Mouse (Mus musculus): ENCODE results near the gene Ccdc71. TPM values are rescaled to one million over a fixed set of nuclear protein-coding genes. Genes with fewer than 3 reads are reported as not detected.

The Ccdc71 gene
- polyA plus RNA-seq, 1 experiment from 2014 or later = 58.2 TPM

DNA sequence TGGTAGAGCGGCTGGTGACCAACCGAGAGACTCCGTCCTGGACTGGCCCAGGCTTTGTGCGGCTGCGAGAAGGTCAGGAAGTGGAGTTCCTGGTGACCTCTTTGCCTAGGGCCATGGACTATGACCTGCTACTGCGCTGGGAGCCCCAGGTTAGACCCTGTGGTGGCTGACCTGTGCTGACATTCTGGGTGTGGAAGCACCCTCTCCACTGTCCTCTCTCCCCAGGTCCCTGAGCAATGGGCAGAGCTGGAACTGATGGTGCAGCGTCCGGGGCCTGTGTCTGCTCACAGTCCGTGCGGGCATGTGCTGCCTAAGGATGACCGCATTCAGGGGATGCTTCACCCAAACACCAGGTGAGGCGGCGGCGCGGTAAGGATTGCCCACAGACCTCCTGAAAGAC is 23.7 kb downstream of the Ccdc71 start:
- H3K36me3 ChIP-seq = peaks cover 74% of the 10 kb centered on the region
- WGBS = 94% methylated on average over 15 of the region's 15 CpGs
- H3K4me3 ChIP-seq = no peak overlapping the region
- H3K4me1 ChIP-seq = peaks cover 24% of the 10 kb centered on the region
- H3K27me3 ChIP-seq (ENCODE audit: low read depth, poor library complexity, severe bottlenecking) = no peaks in the 10 kb centered on the region
- no peak overlapping the region for H3K27ac ChIP-seq (replicated peaks)
- DNase-seq (ENCODE audit: low spot score) = no peak
- no peaks in the 10 kb centered on the region for H3K9me3 ChIP-seq (replicated peaks)

DNA sequence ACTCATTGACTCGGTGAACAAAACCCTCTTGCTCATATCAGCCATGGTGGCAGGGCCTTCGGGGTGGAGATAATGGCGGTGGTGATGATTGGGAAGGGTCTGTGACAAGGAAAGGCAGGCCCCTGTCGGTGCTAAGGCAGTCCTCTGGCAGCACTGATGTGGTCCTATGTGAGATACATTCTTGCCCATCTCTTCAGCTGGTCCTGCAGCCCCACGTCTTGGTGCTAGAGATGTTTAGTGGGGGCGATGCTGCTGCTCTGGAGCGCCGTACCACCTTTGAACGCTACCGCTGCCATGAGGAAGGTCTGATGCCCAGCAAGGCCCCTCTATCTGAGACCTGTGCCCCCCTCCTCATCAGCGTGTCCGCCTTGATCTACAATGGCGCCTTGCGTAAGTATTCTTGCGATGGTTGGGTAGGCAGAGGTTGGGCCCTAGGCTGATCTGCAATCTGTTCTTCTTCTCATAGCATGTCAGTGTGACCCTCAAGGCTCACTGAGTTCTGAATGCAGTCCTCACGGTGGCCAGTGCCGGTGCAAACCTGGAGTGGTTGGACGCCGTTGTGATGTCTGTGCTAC is 25.1 kb downstream of the Ccdc71 start:
- DNase-seq (ENCODE audit: low spot score) = no peak

DNA sequence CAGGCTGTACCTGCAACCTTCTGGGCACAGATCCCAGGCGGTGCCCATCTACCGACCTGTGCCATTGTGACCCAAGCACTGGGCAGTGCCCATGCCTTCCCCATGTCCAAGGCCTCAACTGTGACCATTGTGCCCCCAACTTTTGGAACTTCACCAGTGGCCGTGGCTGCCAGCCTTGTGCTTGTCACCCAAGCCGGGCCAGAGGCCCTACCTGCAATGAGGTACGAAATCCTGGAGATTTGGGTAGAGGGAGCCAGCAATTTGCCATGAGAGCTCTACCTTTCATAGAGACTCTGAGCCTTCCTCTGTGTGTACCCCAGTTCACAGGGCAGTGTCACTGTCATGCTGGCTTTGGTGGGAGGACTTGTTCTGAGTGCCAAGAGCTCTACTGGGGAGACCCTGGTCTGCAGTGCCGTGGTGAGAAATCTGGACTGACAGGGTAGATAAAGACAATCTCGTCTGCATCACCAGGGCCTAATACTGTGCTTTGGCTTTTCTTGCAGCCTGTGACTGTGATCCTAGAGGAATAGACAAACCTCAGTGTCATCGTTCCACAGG is 26.7 kb downstream of the Ccdc71 start:
- DNase-seq (ENCODE audit: low spot score) = no peak
- WGBS = 93% methylated on average over 8 of the region's 8 CpGs
- Histone ChIP-seq H3K4me1 (peaks cover 27% of the 10 kb centered on the region), H3K27ac (replicated peaks) (no peak overlapping the region), H3K9me3 (replicated peaks) (no peaks in the 10 kb centered on the region), H3K27me3 (ENCODE audit: low read depth, poor library complexity, severe bottlenecking) (no peaks in the 10 kb centered on the region), H3K36me3 (peaks cover 80% of the 10 kb centered on the region), H3K4me3 (no peak overlapping the region)

More for the DNA sequence above, 25.1 kb downstream of the Ccdc71 start:
- Histone ChIP-seq H3K4me1 (peaks cover 21% of the 10 kb centered on the region), H3K27ac (replicated peaks) (no peak overlapping the region), H3K4me3 (no peak overlapping the region), H3K9me3 (replicated peaks) (no peaks in the 10 kb centered on the region), H3K27me3 (ENCODE audit: low read depth, poor library complexity, severe bottlenecking) (no peaks in the 10 kb centered on the region), H3K36me3 (peaks cover 82% of the 10 kb centered on the region)
- 93% methylated on average over 19 of the region's 19 CpGs for WGBS

DNA sequence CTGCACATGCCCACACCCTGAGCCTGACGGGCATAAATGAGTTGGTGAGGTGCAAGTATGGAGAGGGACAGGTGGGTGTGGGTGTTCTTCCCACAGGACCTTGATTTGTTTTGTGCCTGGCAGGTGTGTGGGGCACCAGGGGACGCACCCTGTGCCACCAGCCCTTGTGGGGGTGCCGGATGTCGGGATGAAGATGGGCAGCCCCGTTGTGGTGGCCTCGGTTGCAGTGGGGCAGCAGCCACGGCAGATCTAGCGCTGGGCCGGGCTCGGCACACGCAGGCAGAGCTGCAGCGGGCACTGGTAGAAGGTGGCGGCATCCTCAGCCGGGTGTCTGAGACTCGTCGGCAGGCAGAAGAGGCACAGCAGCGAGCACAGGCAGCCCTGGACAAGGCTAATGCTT is 28.1 kb downstream of the Ccdc71 start:
- H3K9me3 ChIP-seq (replicated peaks) = no peaks in the 10 kb centered on the region
- no peaks in the 10 kb centered on the region for H3K27me3 ChIP-seq (ENCODE audit: low read depth, poor library complexity, severe bottlenecking)
- no peak overlapping the region for H3K27ac ChIP-seq (replicated peaks)
- H3K36me3 ChIP-seq = peaks cover 80% of the 10 kb centered on the region
- H3K4me1 ChIP-seq = peaks cover 35% of the 10 kb centered on the region
- DNase-seq (ENCODE audit: low spot score) = no peak
- 95% methylated on average over 17 of the region's 17 CpGs for WGBS
- H3K4me3 ChIP-seq = no peak overlapping the region

DNA sequence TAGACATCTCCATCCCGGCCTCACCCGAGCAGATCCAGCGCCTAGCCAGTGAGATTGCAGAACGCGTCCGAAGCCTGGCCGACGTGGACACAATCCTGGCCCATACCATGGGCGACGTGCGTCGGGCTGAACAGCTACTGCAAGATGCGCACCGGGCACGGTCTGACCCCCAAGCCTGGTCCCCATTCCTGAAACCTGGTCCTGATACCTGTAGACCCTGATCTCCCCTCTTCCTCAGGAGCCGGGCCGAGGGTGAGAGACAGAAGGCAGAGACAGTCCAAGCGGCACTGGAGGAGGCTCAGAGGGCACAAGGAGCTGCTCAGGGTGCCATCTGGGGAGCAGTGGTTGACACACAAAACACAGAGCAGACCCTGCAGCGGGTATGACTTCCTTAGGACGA is 28.9 kb downstream of the Ccdc71 start:
- Histone ChIP-seq H3K27me3 (ENCODE audit: low read depth, poor library complexity, severe bottlenecking) (no peaks in the 10 kb centered on the region), H3K36me3 (peaks cover 80% of the 10 kb centered on the region), H3K4me3 (no peak overlapping the region), H3K4me1 (peaks cover 35% of the 10 kb centered on the region), H3K9me3 (replicated peaks) (no peaks in the 10 kb centered on the region), H3K27ac (replicated peaks) (peak overlapping the region; percentile 93; the same call in 1 of the 2 replicates)
- no peak for DNase-seq (ENCODE audit: low spot score)
- 97% methylated on average over 20 of the region's 20 CpGs for WGBS

DNA sequence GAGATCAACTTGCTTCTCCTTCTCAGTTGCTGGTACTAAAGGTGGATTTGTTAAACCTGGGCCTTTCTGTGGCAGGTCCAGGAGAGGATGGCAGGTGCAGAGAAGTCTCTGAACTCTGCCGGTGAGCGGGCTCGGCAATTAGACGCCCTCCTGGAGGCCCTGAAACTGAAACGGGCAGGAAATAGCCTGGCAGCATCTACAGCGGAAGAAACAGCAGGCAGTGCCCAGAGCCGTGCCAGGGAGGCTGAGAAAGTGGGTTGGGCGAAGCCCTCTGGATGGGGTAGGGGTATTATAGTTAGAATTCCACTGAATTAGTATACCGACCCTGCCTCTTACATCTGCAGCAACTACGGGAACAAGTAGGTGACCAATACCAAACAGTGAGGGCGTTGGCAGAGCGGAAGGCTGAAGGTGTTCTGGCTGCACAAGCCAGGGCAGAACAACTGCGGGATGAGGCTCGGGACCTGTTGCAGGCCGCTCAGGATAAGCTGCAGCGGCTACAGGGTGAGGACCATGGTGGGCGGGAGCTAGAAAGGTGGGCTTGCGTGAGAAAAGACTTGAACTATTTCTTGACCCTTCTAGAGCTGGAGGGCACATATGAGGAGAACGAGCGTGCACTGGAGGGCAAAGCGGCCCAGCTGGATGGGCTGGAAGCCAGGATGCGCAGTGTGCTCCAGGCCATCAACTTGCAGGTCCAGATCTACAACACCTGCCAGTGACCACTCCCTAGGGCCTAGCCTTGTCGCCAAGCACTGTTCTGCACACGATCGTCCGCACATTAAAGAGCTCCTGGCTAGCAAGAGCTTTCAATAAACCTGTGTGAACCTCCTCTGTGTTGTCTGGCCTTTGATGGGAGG is 29.6 kb downstream of the Ccdc71 start:
- WGBS = 69% methylated on average over 26 of the region's 26 CpGs

DNA sequence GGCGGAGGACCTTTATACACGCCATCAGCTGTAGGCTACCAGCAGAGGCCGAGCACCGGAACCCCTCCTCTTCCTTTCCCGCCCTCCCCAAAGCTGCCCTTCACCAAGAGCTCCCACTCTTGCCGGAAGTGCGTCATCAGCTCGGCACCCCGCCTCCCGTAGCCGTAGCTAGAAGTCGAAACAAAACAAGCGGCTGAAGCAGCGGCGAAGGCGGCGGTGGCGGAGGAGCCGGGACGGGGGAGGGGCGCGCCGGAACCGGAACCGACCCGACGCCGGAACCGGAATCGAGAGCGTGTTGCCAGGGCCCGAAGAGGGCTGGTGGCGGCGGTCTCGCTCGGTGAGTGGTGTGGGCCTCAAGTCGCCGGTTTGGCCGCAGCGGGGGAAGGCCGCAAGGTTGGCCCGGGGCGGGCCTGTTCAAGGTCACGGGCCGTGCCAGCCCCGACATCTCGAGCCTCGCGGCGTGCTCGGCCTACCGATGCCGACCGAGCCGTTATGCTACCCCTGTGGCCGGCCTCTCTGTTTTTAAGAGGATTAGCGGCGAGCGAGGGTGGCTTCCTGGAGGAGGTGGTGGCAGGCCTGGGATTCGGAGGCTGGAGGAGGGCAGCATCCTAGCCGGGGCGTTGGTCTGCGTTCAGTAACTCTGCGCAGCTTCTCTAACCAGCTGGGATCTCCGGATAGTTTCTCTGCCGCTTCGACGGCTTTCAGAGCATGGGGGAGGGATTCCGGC is 30.4 kb downstream of the Ccdc71 start, which contains the start of gene Usp19:
Gene Usp19 (plus strand): TSS at position 44 of the 727 bp plus-strand sequence.
- Histone ChIP-seq H3K9me3 (replicated peaks) (no peaks in the 10 kb centered on the region), H3K4me1 (peaks cover 35% of the 10 kb centered on the region), H3K4me3 (peak within 1 kb of the TSS; percentile 99), H3K36me3 (peaks cover 80% of the 10 kb centered on the region), H3K27me3 (ENCODE audit: low read depth, poor library complexity, severe bottlenecking) (no peaks in the 10 kb centered on the region), H3K27ac (replicated peaks) (peak within 1 kb of the TSS; percentile 93)
- DNase-seq (ENCODE audit: low spot score) = peak; percentile 96
- WGBS = 1% methylated on average over 69 of the region's 69 CpGs

More for the DNA sequence above, 29.6 kb downstream of the Ccdc71 start:
- Histone ChIP-seq H3K36me3 (peaks cover 80% of the 10 kb centered on the region), H3K4me3 (peak overlapping the region; percentile 99), H3K27ac (replicated peaks) (peak overlapping the region; percentile 93), H3K9me3 (replicated peaks) (no peaks in the 10 kb centered on the region), H3K27me3 (ENCODE audit: low read depth, poor library complexity, severe bottlenecking) (no peaks in the 10 kb centered on the region), H3K4me1 (peaks cover 35% of the 10 kb centered on the region)
- DNase-seq (ENCODE audit: low spot score) = no peak

DNA sequence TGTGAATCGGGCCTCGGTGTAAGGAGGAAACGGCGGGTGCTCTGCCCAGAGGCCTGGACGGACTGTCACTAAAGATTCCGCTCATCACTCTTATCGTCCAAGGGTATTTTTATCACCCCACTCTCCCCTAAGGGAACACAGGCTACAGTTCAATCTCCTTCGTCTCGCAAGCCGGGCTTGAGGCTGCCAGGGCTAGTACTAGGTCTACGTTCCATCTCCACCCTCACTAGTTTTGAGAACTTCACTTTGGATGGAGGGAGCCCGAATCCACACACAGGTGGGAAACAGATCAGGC is 30.9 kb downstream of the Ccdc71 start:
- Histone ChIP-seq H3K36me3 (peaks cover 80% of the 10 kb centered on the region), H3K4me3 (peak overlapping the region; percentile 99), H3K9me3 (replicated peaks) (no peaks in the 10 kb centered on the region), H3K4me1 (peaks cover 35% of the 10 kb centered on the region), H3K27ac (replicated peaks) (peak overlapping the region; percentile 93), H3K27me3 (ENCODE audit: low read depth, poor library complexity, severe bottlenecking) (no peaks in the 10 kb centered on the region)
- 16% methylated on average over 12 of the region's 12 CpGs for WGBS
- DNase-seq (ENCODE audit: low spot score) = no peak

DNA sequence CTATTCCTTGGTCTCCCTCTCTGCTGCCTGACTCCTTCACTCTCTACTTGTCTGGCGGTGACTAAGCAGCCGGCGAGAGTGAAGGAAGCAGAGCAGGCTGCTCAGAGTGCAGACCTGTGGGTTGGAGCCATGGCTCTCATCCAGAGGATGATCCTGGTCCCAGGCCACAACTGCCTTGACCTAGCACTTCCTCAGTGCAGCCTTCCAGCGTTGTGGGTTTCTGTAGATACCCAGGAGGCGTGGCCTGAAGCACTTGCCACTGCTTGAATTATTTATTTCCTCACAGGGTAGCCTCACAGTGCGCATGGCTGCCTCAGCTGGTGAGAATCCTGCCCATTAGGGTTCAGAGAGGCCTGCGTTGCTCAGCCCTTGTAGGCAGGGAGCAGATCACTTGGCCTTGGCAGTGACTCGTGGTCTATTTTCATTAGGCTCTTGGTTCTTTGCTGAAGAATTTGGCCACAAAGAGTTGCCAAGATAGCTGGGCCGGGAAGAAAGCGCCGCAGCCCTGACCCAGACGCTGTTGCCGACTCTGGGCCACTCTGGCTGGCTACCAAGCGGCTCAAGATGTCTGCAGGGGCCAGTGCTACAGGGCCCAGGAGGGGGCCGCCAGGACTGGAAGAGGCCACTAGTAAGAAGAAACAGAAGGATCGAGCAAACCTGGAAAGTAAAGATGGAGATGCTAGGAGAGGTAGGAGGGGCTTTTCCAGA is 31.9 kb downstream of the Ccdc71 start:
- Histone ChIP-seq H3K36me3 (peaks cover 80% of the 10 kb centered on the region), H3K9me3 (replicated peaks) (no peaks in the 10 kb centered on the region), H3K4me1 (peaks cover 35% of the 10 kb centered on the region), H3K27me3 (ENCODE audit: low read depth, poor library complexity, severe bottlenecking) (no peaks in the 10 kb centered on the region), H3K4me3 (peak overlapping the region; percentile 99), H3K27ac (replicated peaks) (peak overlapping the region; percentile 20; the same call in 1 of the 2 replicates)
- 91% methylated on average over 16 of the region's 16 CpGs for WGBS
- DNase-seq (ENCODE audit: low spot score) = no peak

DNA sequence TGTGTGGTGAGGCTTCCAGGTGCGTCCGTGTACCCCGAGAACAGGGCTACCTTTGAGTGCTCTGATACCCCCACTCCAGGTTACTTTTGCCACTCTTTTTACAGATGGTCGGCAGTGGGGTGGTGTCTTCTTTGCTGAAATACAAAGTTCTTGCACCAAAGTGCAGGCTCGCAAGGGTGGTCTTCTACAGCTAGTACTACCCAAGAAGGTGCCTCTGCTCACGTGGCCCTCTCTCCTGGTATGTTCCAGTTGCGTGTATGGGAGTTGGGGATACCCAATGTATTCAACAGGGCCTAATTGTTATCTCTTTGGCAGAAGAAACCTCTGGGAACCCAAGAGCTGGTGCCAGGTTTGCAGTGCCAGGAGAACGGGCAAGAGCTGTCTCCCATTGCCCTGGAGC is 32.9 kb downstream of the Ccdc71 start:
- 95% methylated on average over 8 of the region's 8 CpGs for WGBS
- peaks cover 35% of the 10 kb centered on the region for H3K4me1 ChIP-seq
- DNase-seq (ENCODE audit: low spot score) = no peak
- H3K9me3 ChIP-seq (replicated peaks) = no peaks in the 10 kb centered on the region
- H3K27ac ChIP-seq (replicated peaks) = no peak overlapping the region
- H3K36me3 ChIP-seq = peaks cover 80% of the 10 kb centered on the region
- no peaks in the 10 kb centered on the region for H3K27me3 ChIP-seq (ENCODE audit: low read depth, poor library complexity, severe bottlenecking)
- H3K4me3 ChIP-seq = 0 out of 2 replicates have a peak overlapping the region, but pooled peaks have one; percentile 2

DNA sequence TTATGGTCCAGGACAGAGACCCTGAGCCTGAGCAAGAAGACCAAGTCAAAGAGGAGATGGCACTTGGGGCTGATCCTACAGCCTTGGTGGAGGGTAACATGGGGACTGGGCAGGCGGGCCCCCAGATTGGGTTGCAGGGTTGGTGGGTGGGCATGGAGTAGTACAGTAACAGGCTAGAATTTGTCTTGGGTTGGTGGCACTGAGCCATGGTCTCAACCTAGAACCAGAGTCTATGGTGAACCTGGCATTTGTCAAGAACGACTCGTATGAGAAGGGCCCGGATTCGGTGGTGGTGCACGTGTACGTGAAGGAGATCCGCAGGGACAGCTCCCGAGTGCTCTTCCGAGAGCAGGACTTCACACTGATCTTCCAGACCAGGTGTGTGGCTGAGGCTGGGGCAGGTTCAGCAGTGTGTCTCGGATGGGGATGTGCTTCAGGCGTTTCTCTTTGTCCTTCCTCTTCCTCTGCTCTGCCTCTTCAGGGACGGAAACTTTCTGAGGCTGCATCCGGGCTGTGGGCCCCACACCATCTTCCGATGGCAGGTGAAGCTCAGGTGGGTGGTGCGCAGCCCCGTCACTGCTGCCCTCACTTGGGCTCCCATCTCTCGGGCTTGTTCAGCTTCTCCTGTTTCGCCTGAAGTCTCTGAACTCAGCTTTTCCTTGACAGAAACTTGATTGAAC is 34.0 kb downstream of the Ccdc71 start:
- Histone ChIP-seq H3K4me1 (peaks cover 35% of the 10 kb centered on the region), H3K4me3 (no peak overlapping the region), H3K27ac (replicated peaks) (no peak overlapping the region), H3K9me3 (replicated peaks) (no peaks in the 10 kb centered on the region), H3K36me3 (peaks cover 80% of the 10 kb centered on the region), H3K27me3 (ENCODE audit: low read depth, poor library complexity, severe bottlenecking) (no peaks in the 10 kb centered on the region)
- DNase-seq (ENCODE audit: low spot score) = no peak
- 94% methylated on average over 19 of the region's 19 CpGs for WGBS

DNA sequence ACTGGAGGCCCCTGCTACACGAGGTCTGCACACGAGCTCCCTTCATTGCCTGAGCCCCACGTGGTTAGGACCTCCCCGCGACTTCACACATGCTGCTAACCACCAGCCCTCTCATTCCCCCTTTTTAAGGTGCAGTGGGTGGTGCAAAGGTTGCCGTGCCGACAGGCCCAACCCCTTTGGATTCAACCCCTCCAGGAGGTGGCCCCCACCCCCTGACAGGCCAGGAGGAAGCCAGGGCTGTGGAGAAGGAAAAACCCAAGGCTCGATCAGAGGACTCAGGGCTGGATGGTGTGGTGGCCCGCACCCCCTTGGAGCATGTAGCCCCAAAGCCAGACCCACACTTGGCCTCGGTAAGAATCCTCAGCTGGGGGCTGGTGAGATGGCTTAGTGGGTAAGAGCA is 34.6 kb downstream of the Ccdc71 start:
- H3K4me1 ChIP-seq = peaks cover 29% of the 10 kb centered on the region
- 88% methylated on average over 10 of the region's 10 CpGs for WGBS
- no peaks in the 10 kb centered on the region for H3K9me3 ChIP-seq (replicated peaks)
- H3K27me3 ChIP-seq (ENCODE audit: low read depth, poor library complexity, severe bottlenecking) = no peaks in the 10 kb centered on the region
- H3K36me3 ChIP-seq = peaks cover 81% of the 10 kb centered on the region
- no peak for DNase-seq (ENCODE audit: low spot score)
- no peak overlapping the region for H3K27ac ChIP-seq (replicated peaks)
- no peak overlapping the region for H3K4me3 ChIP-seq

Data from midbrain, embryonic 10.5 days (tissue).